Mouse (Mus musculus): Measurements from ENCODE around the gene Cldn19. TPM values are rescaled to one million over a fixed set of nuclear protein-coding genes. Genes with fewer than 3 reads are reported as not detected.
"Not testable (repeated sequence)": the region's sequence is repeated elsewhere in the genome, so short reads cannot be mapped to it uniquely, and the experiment has no call there.

Gene Cldn19
- polyA plus RNA-seq, 1 experiment from 2014 or later = not detected

- H3K4me3 ChIP-seq (ENCODE audit: low read depth, low read length) = no peak overlapping the region
- H3K4me2 ChIP-seq (replicated peaks; ENCODE audit: low read depth, low read length) = no peak overlapping the region
- H3K9ac ChIP-seq (replicated peaks; ENCODE audit: low read depth) = no peak overlapping the region
- H3K9me3 ChIP-seq (ENCODE audit: low read length) = no peaks in the 10 kb centered on the region
- DNase-seq (ENCODE audit: low spot score) (no peak), ATAC-seq (no peak; the same call in 1 of the 2 replicates)
- peaks cover 24% of the 10 kb centered on the region; the same call in 1 of the 2 replicates for H3K36me3 ChIP-seq (ENCODE audit: insufficient read depth, low read length)
- WGBS = 80% methylated on average over 2 of the region's 2 CpGs
- H3K4me1 ChIP-seq (ENCODE audit: insufficient read depth, low read depth, low read length) = peaks cover 7% of the 10 kb centered on the region
- H3K27ac ChIP-seq (ENCODE audit: low read length) = peak overlapping the region; percentile 84
- TF ChIP-seq EP300 (IDR thresholded peaks at IDR 0.05) = no peak
- no peak for TF ChIP-seq CTCF (IDR thresholded peaks at IDR 0.05)
- no peaks in the 10 kb centered on the region for H3K27me3 ChIP-seq (replicated peaks; ENCODE audit: insufficient read depth, low read length)
Observed at GRCm38 (mm10) chr4:119275726-119276125, 20.5 kb downstream of the Cldn19 start.

- H3K9me3 ChIP-seq (ENCODE audit: low read length); ATAC-seq; H3K4me2 ChIP-seq (replicated peaks; ENCODE audit: low read depth, low read length); H3K4me3 ChIP-seq (ENCODE audit: low read depth, low read length); H3K27ac ChIP-seq (ENCODE audit: low read length); H3K27me3 ChIP-seq (replicated peaks; ENCODE audit: insufficient read depth, low read length); H3K9ac ChIP-seq (replicated peaks; ENCODE audit: low read depth); H3K4me1 ChIP-seq (ENCODE audit: insufficient read depth, low read depth, low read length); DNase-seq (ENCODE audit: low spot score): not testable (repeated sequence)
- WGBS = 89% methylated on average over 15 of the region's 15 CpGs
- peaks cover 30% of the 10 kb centered on the region; the same call in 1 of the 2 replicates for H3K36me3 ChIP-seq (ENCODE audit: insufficient read depth, low read length)
Observed at GRCm38 (mm10) chr4:119278784-119279183, 23.6 kb downstream of the Cldn19 start.

GRCm38 (mm10) chr4:119284861-119285260 lies 29.6 kb downstream of the Cldn19 start:
- Histone ChIP-seq H3K4me1 (ENCODE audit: insufficient read depth, low read depth, low read length) (no peaks in the 10 kb centered on the region; the same call in 1 of the 2 replicates), H3K27me3 (replicated peaks; ENCODE audit: insufficient read depth, low read length) (no peaks in the 10 kb centered on the region), H3K4me3 (ENCODE audit: low read depth, low read length) (no peak overlapping the region), H3K4me2 (replicated peaks; ENCODE audit: low read depth, low read length) (no peak overlapping the region), H3K9ac (replicated peaks; ENCODE audit: low read depth) (no peak overlapping the region), H3K36me3 (ENCODE audit: insufficient read depth, low read length) (peaks cover 13% of the 10 kb centered on the region; the same call in 1 of the 2 replicates), H3K9me3 (ENCODE audit: low read length) (no peaks in the 10 kb centered on the region), H3K27ac (ENCODE audit: low read length) (no peak overlapping the region)
- DNase-seq (ENCODE audit: low spot score) (no peak), ATAC-seq (no peak)
- 56% methylated on average over 1 of the region's 1 CpGs for WGBS
- no peak for TF ChIP-seq EP300 (IDR thresholded peaks at IDR 0.05)
- no peak for TF ChIP-seq CTCF (IDR thresholded peaks at IDR 0.05)

- Histone ChIP-seq H3K4me3 (ENCODE audit: low read depth, low read length) (no peak overlapping the region), H3K9me3 (ENCODE audit: low read length) (no peaks in the 10 kb centered on the region), H3K4me1 (ENCODE audit: insufficient read depth, low read depth, low read length) (no peaks in the 10 kb centered on the region; the same call in 1 of the 2 replicates), H3K27me3 (replicated peaks; ENCODE audit: insufficient read depth, low read length) (no peaks in the 10 kb centered on the region), H3K36me3 (ENCODE audit: insufficient read depth, low read length) (peaks cover 13% of the 10 kb centered on the region; the same call in 1 of the 2 replicates), H3K9ac (replicated peaks; ENCODE audit: low read depth) (no peak overlapping the region), H3K4me2 (replicated peaks; ENCODE audit: low read depth, low read length) (no peak overlapping the region), H3K27ac (ENCODE audit: low read length) (0 out of 2 replicates have a peak overlapping the region, but pooled peaks have one; percentile 28)
- peak; percentile 52 for DNase-seq (ENCODE audit: low spot score)
- 18% methylated on average over 2 of the region's 2 CpGs for WGBS
- ATAC-seq = peak; percentile 21; the same call in 1 of the 2 replicates
- no peak for TF ChIP-seq EP300 (IDR thresholded peaks at IDR 0.05)
- TF ChIP-seq CTCF (IDR thresholded peaks at IDR 0.05) = no peak
Observed at GRCm38 (mm10) chr4:119285336-119285735, 30.1 kb downstream of the Cldn19 start.

- TF ChIP-seq EP300 (IDR thresholded peaks at IDR 0.05) (no peak), CTCF (IDR thresholded peaks at IDR 0.05) (no peak)
Observed at GRCm38 (mm10) chr4:119291921-119292320, 36.7 kb downstream of the Cldn19 start.

GRCm38 (mm10) chr4:119292771-119293573 lies 37.8 kb downstream of the Cldn19 start:
- no peaks in the 10 kb centered on the region for H3K9me3 ChIP-seq (ENCODE audit: low read length)
- H3K9ac ChIP-seq (replicated peaks; ENCODE audit: low read depth) = peak overlapping the region; percentile 60
- no peaks in the 10 kb centered on the region for H3K36me3 ChIP-seq (ENCODE audit: insufficient read depth, low read length)
- under 1% methylated on average over 24 of the region's 24 CpGs for WGBS
- peak; percentile 27; the same call in 1 of the 2 replicates for TF ChIP-seq EP300 (IDR thresholded peaks at IDR 0.05)
- TF ChIP-seq CTCF (IDR thresholded peaks at IDR 0.05) = no peak
- peak overlapping the region; percentile 87 for H3K4me3 ChIP-seq (ENCODE audit: low read depth, low read length)
- DNase-seq (ENCODE audit: low spot score) (peak; percentile 76), ATAC-seq (no peak)
- no peaks in the 10 kb centered on the region for H3K27me3 ChIP-seq (replicated peaks; ENCODE audit: insufficient read depth, low read length)
- peak overlapping the region; percentile 74 for H3K27ac ChIP-seq (ENCODE audit: low read length)
- H3K4me2 ChIP-seq (replicated peaks; ENCODE audit: low read depth, low read length) = peak overlapping the region; percentile 96
- H3K4me1 ChIP-seq (ENCODE audit: insufficient read depth, low read depth, low read length) = no peaks in the 10 kb centered on the region

More at GRCm38 (mm10) chr4:119291921-119292320, 36.7 kb downstream of the Cldn19 start:
- ATAC-seq (no peak), DNase-seq (ENCODE audit: low spot score) (no peak)
- WGBS = 76% methylated on average over 1 of the region's 1 CpGs
- no peaks in the 10 kb centered on the region for H3K9me3 ChIP-seq (ENCODE audit: low read length)
- H3K27me3 ChIP-seq (replicated peaks; ENCODE audit: insufficient read depth, low read length) = no peaks in the 10 kb centered on the region
- no peak overlapping the region for H3K9ac ChIP-seq (replicated peaks; ENCODE audit: low read depth)
- no peaks in the 10 kb centered on the region for H3K36me3 ChIP-seq (ENCODE audit: insufficient read depth, low read length)
- H3K27ac ChIP-seq (ENCODE audit: low read length) = no peak overlapping the region
- H3K4me2 ChIP-seq (replicated peaks; ENCODE audit: low read depth, low read length) = peak overlapping the region; percentile 96
- peak overlapping the region; percentile 87; the same call in 1 of the 2 replicates for H3K4me3 ChIP-seq (ENCODE audit: low read depth, low read length)
- H3K4me1 ChIP-seq (ENCODE audit: insufficient read depth, low read depth, low read length) = no peaks in the 10 kb centered on the region

Measured in lung, postnatal 0 days (tissue).